Mouse (Mus musculus) cerebellum, adult 18-20 months (tissue): ENCODE data around the gene N4bp2.

Source experiments
- DNase-seq, 2 experiments: peaks; one replicate each; pipeline ENCODE4 v3.0.0; 2021

The N4bp2 gene

DNA sequence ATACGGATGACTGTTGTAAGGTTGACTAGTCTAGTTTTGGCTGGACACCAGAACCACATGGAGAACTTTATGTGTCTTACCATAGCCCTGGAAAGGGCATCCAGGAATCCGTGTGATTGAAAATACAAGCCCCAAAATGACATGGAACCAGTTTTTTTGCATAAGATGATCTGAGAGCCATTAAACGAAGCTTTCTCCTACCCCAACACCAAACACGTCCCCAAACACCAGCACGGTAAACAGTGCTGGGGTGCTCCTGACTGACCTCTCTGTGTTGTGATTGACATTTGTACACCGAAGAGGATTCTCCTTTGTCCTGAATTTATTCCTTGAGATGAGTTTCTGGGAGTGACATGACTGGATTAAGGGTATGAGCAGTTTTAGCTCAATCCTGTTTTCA, 103.3 kb downstream of the N4bp2 start:
- DNase-seq, result no peak

- DNase-seq, result no peak
Observed at GRCm38 (mm10) chr5:65867380-65868116, 104.2 kb downstream of the N4bp2 start.

- DNase-seq, result no peak
Observed at GRCm38 (mm10) chr5:65868419-65868818, 105.1 kb downstream of the N4bp2 start.

DNA sequence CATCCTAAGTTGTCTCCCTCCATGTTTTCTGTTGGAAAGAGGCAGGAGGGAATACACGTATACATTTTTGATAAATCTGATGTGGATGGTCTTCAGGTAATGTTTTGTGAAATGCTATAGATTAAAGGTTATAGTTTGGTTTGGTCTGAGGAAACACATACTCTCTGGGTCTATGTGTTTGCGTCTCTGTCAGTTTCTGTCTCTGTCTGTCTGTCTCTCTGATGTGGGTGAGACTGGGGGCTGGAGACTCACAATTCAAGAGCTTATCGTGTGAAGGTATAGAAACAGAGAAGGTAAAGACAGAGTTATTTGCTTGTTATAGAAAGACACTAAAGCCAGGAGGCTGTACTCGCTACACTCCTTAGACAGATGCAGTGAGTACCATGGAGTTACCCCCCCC, 106.3 kb downstream of the N4bp2 start:
- no peak for DNase-seq

DNA sequence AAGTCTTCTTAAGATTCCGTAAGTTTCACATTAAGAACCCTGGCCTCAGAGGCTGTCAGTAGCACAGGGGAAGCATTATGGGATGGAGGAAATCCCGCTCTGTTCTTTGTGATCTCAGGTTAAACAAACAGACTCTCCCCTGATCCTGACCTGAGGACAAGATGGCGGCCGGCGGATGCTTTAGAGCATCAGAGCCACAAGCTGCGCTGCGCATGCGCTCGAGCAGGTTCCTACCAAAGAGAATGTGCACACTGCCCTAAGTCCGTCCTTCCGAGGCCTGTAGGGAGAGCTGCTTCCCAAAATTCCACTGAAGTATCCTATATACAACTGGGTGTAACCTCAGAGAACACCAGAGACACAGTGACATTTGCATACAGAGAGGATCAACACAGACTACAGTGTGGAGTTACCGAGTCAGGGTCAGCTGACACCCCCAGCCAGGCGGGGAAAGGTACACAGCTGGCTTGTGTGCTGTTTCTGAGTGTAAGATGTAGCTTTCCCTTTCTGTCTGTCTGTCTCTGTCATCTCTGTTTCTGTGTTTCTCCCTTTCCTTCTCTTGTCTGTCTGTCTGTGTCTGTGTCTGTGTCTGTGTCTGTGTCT, 108.1 kb downstream of the N4bp2 start:
- DNase-seq, result no peak

- no peak for DNase-seq
Observed at GRCm38 (mm10) chr5:65873212-65873611, 109.9 kb downstream of the N4bp2 start.

DNA sequence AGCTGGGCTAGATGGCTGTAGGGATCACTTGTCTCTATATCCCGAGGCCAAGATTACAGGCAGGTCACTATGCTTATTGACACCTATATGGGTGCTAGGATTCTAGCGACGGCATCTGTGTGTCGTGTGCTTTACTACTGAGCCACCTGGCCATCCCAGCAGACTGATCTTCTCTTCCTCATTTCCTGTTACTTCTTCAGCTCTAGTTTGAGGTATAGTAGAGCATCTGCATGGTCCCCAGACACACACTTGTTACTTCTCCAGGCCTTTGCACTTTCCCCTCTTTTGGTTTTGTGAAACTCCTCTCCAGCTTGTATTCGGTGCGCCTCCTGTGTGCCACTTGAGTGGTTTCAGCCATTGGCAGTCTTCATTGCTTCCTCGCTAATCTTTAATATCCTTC, 111.9 kb downstream of the N4bp2 start:
- DNase-seq, result no peak

GRCm38 (mm10) chr5:65878367-65878766, 115.0 kb downstream of the N4bp2 start:
- no peak for DNase-seq
